Mouse (Mus musculus): Measurements from ENCODE around the gene Tfap2e. TPM values are rescaled to one million over a fixed set of nuclear protein-coding genes. Genes with fewer than 3 reads are reported as not detected.
A peak's percentile ranks its signal among the peaks of the same experiment; 100 is the strongest.

Gene Tfap2e
- total RNA-seq, 2 experiments from 2014 or later: not detected

DNA sequence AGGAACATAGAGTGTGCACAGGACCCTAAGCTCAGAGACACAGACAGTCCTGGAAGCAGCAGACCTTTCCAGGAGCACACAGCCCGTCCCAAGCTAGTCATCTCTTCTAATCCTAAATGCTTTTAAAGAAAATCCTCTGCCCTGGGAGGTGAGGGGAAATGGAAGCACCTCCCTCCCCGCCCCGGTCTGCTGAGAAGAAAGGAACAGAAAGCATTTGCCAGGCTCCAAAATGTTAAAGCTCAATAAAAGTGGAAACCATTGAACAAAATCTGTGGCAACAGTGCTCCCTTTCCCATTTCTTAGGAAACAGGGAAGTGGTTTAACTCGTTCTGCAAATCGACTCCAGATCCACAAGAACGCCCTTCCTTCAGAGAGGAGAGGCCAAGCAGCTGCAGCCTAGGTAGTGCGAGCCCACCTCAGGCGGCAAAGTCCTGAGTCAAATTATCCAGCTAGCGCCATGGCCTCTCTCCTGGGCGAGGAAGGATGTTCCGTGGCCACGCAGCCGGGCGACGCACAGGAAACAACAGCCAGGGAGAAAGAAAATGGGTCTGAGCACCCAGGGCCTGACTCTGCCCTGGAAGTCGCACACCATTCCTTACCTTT is 1.9 kb downstream of the Tfap2e start:
- intact Hi-C loops (cut with DNase I): no loop called here

DNA sequence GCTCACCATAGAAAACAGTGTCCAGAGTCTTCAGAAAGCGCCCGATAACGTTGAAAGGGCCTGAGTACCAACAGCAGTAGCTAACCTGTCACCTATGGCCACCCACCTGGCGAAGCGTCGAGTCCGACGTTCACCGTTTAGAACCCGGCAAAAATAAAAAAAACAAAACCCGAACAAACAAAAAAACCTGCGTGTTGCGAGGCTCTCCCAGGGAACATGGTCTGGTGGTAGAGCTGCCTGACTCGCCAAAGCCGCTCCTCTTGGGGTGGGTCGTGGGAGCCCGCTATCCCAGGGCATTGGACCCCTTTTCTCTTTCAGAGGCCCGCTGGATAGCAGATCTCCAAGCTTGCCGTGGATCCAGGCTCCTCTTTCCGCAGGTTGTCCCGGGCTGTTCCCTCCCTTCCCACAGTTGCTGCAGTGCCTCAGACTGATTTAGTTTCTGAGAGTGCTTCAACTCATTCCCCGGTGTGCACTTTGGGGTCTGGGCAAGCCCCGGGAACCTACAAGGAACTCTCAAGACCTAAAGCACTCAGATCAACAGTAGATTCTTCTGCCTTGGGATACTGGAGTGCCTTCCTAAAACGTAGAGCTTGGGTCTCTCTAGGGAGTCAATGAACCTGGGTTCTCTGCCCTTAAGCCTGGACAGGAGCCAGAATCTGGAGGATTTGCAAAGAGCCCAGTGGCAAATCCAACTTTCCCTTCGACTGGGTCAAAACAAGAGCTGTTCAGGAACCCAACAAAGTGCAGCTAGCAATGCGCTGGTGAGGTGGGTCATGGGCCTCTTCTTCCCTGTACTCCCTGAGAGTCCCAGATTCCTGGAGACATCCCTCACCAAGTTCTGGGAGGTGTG is 3.3 kb downstream of the Tfap2e start:
- intact Hi-C loops (cut with DNase I): no loop called here
- DNase-seq (ENCODE audit: extremely low spot score in 1 of 2, low spot score in 2 of 2): no peak

More for the DNA sequence above, 1.9 kb downstream of the Tfap2e start:
- DNase-seq (ENCODE audit: extremely low spot score in 1 of 2, low spot score in 2 of 2): no peak

DNA sequence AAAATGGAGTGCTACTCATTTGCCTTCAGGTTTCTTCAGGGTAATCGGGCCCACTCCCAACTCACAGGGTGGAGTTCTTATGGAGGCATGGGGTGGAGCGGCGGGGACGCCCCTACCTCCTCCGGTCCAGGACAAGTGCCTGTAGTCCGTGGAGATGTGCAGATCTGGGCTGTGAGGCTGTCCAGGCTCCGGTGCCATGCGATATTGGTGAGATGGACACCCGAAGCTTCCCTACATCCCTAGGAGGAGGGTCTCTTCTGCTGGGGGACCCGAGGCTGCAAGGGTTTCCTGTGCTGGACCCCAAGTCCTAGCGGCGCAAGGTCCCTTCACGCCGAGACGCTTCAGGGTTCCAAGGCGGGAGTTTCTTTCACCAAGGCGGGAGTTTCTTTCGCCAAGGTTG is 3.9 kb downstream of the Tfap2e start:
- intact Hi-C loops (cut with DNase I): no loop called here
- DNase-seq (ENCODE audit: extremely low spot score in 1 of 2, low spot score in 2 of 2): no peak

DNA sequence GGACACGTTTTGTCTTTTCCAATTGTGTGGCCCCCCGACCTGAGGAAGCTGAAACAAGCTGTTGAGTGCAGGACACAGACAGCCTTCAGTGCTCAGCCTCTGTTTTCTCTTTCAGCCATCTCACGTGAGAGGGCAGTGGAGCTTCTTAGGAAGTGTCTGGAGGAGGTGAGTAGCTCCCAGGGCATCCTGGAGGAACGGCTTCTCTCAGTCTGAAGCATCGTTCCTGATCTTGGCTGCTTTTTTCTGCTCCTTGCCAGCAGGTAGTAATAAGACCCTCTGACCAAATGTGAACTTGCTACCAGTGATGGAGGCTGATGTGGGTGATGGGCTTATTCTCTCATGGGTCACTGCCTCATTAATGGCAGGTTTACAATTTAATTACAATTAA is 28.6 kb downstream of the Tfap2e start:
- no peak for DNase-seq (ENCODE audit: extremely low spot score in 1 of 2, low spot score in 2 of 2)

DNA sequence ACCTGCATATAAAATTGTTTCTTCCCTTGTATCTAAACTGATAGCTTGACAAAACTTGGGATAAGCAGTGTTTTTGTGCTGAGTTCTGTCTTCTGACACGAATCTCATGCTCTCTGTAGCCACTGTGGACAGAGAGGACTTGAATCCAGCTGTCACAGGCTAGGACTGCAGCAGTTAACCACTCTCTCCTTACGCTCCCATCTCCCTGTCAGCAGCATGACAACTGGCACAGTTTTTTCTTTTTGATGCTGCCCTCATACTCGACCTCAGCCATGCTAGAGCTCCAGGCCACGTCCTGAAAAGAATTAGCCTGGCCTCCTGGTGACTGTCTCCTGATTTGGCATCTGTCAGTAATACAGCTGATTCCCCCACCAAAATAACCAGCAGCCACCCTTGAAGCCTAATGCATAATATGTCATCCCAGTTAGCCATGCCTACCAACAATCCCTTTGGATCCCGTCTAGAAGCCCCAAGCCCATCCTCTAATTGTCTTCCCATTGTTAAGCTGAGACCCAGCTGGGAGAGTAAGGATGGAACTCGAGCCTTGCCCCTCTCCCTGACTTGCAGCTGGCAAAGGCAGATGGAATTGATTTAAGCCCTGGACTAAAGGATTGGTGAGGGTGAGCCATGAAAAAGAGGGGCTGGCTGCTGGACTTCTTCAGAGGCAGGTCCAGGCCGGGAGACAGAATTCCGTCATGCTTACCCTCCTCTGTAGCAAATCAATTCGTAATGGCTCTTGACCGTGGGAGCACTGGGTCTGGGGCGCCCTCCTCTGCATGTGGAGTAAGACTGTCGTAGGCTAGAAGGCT is 29.2 kb downstream of the Tfap2e start:
- no peak for DNase-seq (ENCODE audit: extremely low spot score in 1 of 2, low spot score in 2 of 2)
- intact Hi-C loops (cut with DNase I): no loop called here

More for the DNA sequence above, 28.6 kb downstream of the Tfap2e start:
- intact Hi-C loops (cut with DNase I): no loop called here

DNA sequence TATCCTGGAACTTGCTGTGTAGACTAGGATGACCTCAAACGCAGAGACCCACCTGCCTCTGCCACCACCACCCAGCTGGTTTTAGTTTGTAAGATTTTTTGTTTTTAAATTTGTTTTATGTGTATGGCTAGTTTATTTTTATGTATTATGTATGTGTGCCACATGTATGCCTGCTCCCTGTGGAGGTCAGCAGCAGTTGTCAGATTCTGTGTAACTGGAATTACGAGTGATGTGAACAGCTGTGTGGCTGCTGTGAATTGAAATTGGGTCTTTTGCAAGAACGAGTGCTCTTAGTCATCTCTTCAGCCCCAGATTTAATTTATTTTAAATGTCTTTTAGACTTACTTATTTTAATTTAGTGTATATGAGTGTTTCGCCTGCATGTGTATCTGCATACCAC is 39.1 kb downstream of the Tfap2e start:
- DNase-seq (ENCODE audit: extremely low spot score in 1 of 2, low spot score in 2 of 2): no peak
- intact Hi-C loops (cut with DNase I): no loop called here

DNA sequence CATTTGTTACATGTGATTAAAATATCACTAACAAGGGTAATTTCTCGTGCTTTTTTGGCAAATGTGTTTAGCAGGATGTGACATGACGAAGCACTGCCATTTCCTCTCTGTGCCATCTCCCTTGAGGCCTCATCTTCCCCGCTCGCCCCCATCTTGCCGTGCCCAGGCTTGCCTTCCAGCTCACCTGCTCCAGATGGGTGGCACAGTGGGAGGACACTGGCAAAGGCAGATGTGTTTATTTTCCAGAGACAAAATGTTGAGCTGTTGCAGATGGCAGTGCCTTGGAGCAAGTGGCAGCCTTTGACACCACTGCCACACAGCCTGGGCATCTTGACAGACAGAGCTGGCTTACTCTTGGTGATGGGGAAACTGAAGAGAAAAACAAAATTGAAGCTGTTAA is 43.0 kb downstream of the Tfap2e start:
- no peak for DNase-seq (ENCODE audit: extremely low spot score in 1 of 2, low spot score in 2 of 2)
- intact Hi-C loops (cut with DNase I): no loop called here

DNA sequence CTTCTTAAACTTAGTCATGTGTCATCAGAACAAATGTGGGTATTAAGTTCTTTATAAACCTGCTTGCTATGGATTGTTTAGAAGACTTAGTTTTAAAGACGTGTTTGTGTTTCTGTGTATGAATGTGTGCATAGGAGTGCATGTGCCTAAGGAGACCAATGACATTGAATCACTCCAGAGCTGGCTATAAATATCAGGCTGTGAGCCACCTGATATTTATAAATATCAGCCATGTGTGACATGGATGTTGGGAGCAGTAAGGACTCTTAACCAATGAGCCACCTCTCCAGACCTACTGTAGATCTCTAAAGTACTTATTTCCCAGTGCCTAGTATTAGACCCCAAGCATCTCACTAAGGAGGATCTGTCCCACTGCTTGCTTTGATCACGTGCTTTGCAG is 46.6 kb downstream of the Tfap2e start:
- intact Hi-C loops (cut with DNase I): no loop called here
- DNase-seq (ENCODE audit: extremely low spot score in 1 of 2, low spot score in 2 of 2): no peak

DNA sequence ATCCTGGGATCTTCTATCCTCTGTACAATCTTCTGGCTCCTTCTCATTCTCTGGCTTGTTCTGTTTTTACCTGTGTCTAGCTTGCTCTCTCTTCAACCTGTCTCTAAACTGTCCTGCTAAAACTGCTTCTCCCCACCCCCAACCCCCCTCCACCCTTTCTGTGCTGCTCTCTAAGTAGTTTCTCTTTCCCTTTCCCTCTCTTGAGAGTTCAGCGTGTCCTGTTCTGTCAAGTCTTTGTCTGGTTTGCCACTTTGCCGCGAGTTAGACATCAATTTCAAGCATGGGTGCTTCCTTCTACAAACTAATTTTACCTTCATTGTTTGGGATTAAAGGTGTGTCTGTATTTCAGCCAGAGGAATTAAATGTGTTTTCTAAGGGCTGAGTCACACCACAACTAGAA is 53.0 kb downstream of the Tfap2e start:
- DNase-seq (ENCODE audit: extremely low spot score in 1 of 2, low spot score in 2 of 2): no peak
- intact Hi-C loops (cut with DNase I): no loop called here

DNA sequence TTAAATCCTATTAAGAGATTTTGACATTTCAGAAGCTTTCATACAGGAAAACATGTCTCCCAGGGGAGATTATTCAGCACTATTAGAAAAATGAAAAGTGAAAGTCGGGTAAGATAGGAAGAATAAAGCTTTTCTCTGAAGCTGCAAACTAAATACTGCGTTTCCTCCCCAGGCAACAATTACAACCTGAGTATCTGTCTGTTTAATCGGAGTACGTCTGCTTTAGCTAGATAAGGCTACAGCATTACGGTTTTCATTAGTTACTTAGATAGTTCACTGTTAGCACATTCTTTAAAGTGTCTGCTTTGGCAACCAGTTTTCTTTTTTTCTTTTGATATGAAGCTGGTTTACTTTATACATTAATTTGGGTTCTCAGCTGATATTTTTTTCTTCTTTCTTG is 53.7 kb downstream of the Tfap2e start:
- intact Hi-C loops (cut with DNase I): no loop called here
- DNase-seq (ENCODE audit: extremely low spot score in 1 of 2, low spot score in 2 of 2): no peak

DNA sequence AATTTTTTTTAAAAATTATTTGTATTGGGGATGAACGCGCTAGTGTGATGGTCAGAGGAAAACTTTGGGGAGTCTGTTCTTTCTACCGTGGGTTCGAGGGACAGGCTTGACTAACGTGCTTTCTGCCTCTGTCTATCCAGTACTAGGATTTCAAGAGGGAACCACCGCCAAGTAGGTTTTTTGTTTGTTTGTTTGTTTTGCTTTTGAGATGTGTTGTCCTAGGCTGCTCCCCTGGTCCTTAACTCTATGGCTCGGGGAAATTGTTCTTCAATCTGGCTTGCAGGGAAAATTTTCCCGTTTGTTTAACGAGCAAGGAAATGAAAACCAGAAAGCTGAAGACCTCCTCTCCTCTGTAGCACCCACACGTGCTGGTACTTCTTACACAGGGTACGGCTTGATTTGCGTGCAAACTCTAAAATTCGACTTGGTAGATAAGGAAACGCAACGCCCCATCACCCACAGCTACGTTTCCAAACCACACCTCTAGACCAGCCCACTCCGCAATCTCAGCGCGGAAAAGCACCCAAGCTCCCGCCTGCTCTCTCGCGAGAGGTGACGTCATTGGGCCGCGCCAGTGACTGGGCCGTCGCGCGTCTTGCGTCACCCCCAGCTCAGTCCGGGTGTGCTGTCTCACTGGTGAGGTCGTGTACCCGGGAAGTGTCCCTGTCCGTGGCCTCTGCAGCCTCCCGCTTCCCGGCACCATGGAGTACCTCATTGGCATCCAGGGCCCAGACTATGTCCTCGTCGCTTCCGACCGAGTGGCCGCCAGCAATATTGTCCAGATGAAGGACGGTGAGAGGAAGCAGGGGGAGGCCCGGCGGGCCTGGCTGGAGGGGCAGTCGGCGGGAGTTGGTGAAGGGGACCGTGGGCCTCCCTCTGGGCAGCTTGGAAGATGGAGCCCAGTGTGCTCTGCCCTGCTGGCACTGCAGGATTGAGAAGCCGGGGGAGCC is 58.7 kb downstream of the Tfap2e start, which contains the start of gene Psmb2:
TSS of gene Psmb2 (plus strand) at position 577 of the 950 bp plus-strand sequence.
- intact Hi-C loops (cut with DNase I): no loop called here
- DNase-seq (ENCODE audit: extremely low spot score in 1 of 2, low spot score in 2 of 2): peak; percentile 97 to 99

DNA sequence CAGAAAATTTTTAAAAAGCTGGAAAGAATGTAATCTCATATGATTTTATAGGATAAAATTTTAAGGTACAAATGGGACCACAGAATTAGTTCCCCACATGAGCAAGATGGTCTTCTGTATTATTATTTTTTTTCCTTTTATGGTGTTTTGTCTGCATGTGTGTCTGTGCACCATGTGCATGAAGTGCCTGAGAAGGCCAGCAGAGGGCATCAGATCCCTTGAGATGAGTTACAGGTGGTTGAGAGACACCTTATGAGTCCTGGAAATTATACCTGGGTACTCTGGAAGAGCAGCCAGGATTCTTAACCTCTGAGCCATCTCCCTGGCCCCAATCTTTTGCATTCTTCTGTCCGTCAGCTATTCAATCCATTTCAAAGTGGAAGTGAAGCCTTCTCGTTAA is 69.0 kb downstream of the Tfap2e start:
- no peak for DNase-seq (ENCODE audit: extremely low spot score in 1 of 2, low spot score in 2 of 2)
- intact Hi-C loops (cut with DNase I): no loop called here

Other genes with a start within 250 kb of the Tfap2e start
- gene Ago4, start 202.8 kb downstream of the Tfap2e start, total RNA-seq (2021): 1 to 10 TPM; 6.2 to 6.3 TPM
- 1 to 10 TPM; 1.1 to 2.5 TPM for gene Clspn, start 179.3 kb downstream of the Tfap2e start, total RNA-seq (2021)
- 10 to 100 TPM; 82.3 to 84.7 TPM for gene 5730409E04Rik, start 126.4 kb downstream of the Tfap2e start, total RNA-seq (2021)
- gene Psmb2, start 58.6 kb downstream of the Tfap2e start, total RNA-seq (2021): 100 to 1,000 TPM; 126 TPM
- 100 to 1,000 TPM; 694 to 719 TPM for gene Ncdn, start 17.2 kb upstream of the Tfap2e start, total RNA-seq (2021)
- 10 to 100 TPM; 54.6 to 57.3 TPM for gene AU040320, start 17.3 kb upstream of the Tfap2e start, total RNA-seq (2021)
- 10 to 100 TPM; 48.7 to 52.7 TPM for gene Zmym4, start 231.9 kb upstream of the Tfap2e start, total RNA-seq (2021)